Mouse (Mus musculus) sigmoid colon, adult 10 weeks (tissue): ENCODE measurements around the gene 1700003H04Rik. TPM values are rescaled to one million over a fixed set of nuclear protein-coding genes. Genes with fewer than 3 reads are reported as not detected.

Source experiments
- polyA plus RNA-seq: library from polyadenylated mRNA; stranded (reverse); fragments of 350-450 nt; fragmentation: Illumina TruSeq; extraction: RNeasy Lipid Tissue Mini Kit (QIAGEN cat#74804); gene quantifications from one replicate; pipeline ENCODE4 v1.2.3, GENCODE M21; 2014; ENCODE audit warnings: low read depth, low replicate concordance

1700003H04Rik gene
- not detected for polyA plus RNA-seq

GRCm38 (mm10) chr3:124581001-124581400 lies at the start of gene 1700003H04Rik:
1700003H04Rik (minus strand) TSS chr3:124581101.

Other genes starting within 250 kb of the 1700003H04Rik start
- not detected for gene 1700006A11Rik, start 155.1 kb downstream of the 1700003H04Rik start, polyA plus RNA-seq